Mouse (Mus musculus) heart, embryonic 13.5 days (tissue): ENCODE measurements around the gene Gm3047. TPM values are rescaled to one million over a fixed set of nuclear protein-coding genes. Genes with fewer than 3 reads are reported as not detected.
"Not testable (repeated sequence)": the region's sequence is repeated elsewhere in the genome, so short reads cannot be mapped to it uniquely, and the experiment has no call there.

Source experiments
- ATAC-seq: fragments of 200-750 bp; cut with Nextera tagmentation; 2 replicates; pipeline ENCODE4 v1.8.0; 2017; ENCODE audit warnings: moderate TSS enrichment; ENCODE audit not compliant: insufficient number of reproducible peaks, low FRiP score, low TSS enrichment; ENCODE audit errors: extremely low read depth
- H3K27ac ChIP-seq: fragments of 300-500 bp; sonication (generic); replicated peaks from 2 replicates; pipeline ENCODE4 v1.5.1; 2015; ENCODE audit warnings: moderate library complexity, mild to moderate bottlenecking, inconsistent platforms
- H3K27me3 ChIP-seq: fragments of 300-500 bp; sonication (generic); replicated peaks from 2 replicates; pipeline ENCODE4 v1.6.1; 2015; ENCODE audit warnings: mild to moderate bottlenecking, inconsistent platforms
- H3K36me3 ChIP-seq: fragments of 300-500 bp; sonication (generic); 2 replicates; pipeline ENCODE4 v1.6.1; 2015; ENCODE audit warnings: mild to moderate bottlenecking, inconsistent platforms
- H3K4me1 ChIP-seq: fragments of 300-500 bp; sonication (generic); 2 replicates; pipeline ENCODE4 v1.6.1; 2015; ENCODE audit warnings: inconsistent platforms
- H3K4me2 ChIP-seq: fragments of 300-500 bp; sonication (generic); 2 replicates; pipeline ENCODE4 v1.6.1; 2015; ENCODE audit warnings: inconsistent platforms, mild to moderate bottlenecking, moderate library complexity
- H3K4me3 ChIP-seq: fragments of 300-500 bp; sonication (generic); 2 replicates; pipeline ENCODE4 v1.5.1; 2015; ENCODE audit warnings: moderate library complexity, mild to moderate bottlenecking, inconsistent platforms
- H3K9ac ChIP-seq: fragments of 300-500 bp; sonication (generic); 2 replicates; pipeline ENCODE4 v1.6.1; 2015; ENCODE audit warnings: inconsistent platforms, mild to moderate bottlenecking, moderate library complexity
- H3K9me3 ChIP-seq: fragments of 300-500 bp; sonication (generic); 2 replicates; pipeline ENCODE4 v1.6.1; 2016; ENCODE audit warnings: inconsistent platforms
- WGBS: fragments of 180-500 bp; shearing (Covaris S2); methylation state at CpG from one replicate; pipeline ENCODE4 v1.1.7; 2015; ENCODE audit warnings: mixed read lengths; 5-methylcytosine and 5-hydroxymethylcytosine counted together
- polyA plus RNA-seq: library from polyadenylated mRNA; unstranded; fragments of >200 nt; fragmentation: Nextera tagmentation; extraction: Ambion mirVana; gene quantifications from 2 replicates; pipeline ENCODE4 v1.2.1, GENCODE M21; 2015

Gene Gm3047
- polyA plus RNA-seq, result not detected in 2 replicates

DNA sequence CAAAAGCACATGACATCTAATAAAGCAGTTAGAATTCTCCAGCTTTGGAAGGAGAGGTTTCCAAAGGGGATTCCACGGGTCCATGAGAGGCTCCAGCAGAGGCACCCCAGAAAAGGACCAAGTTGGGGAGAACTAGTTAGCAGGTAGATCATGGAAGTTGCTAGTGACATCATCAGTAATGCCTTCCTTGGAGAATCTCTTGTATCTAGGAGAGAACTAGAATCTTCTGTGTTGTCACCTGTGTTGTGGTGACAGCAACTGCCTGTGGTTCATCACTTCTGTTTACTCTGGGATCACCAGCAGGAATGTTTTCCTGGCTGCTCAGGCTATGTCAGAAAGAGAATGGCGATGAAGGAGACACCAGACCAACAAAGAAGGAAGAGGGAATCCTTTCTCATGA is at the start of gene Gm3047:
TSS of gene Gm3047 (plus strand) at position 301 of the 400 bp plus-strand sequence.
- not testable (repeated sequence) for H3K27ac ChIP-seq, H3K4me2 ChIP-seq, H3K4me3 ChIP-seq, H3K9me3 ChIP-seq, H3K27me3 ChIP-seq, H3K36me3 ChIP-seq, ATAC-seq, H3K9ac ChIP-seq, H3K4me1 ChIP-seq
- no CpG with 5 or more reads among the region's 2 CpGs for WGBS

Other genes with a start within 250 kb of the Gm3047 start
- gene Gm3149, start 238.1 kb upstream of the Gm3047 start, polyA plus RNA-seq, result not detected in 2 replicates
- 0.11 and 0.31 TPM in 2 replicates for gene 2610042L04Rik, start 220.6 kb upstream of the Gm3047 start, polyA plus RNA-seq
- gene Gm3159, start 157.9 kb upstream of the Gm3047 start, polyA plus RNA-seq, result not detected in 2 replicates
- 0.47 and 0.49 TPM in 2 replicates for gene Gm3164, start 140.0 kb upstream of the Gm3047 start, polyA plus RNA-seq
- 0.33 TPM in 1 of 2 replicates, not detected in the other for gene Gm3173, start 124.4 kb upstream of the Gm3047 start, polyA plus RNA-seq
- not detected in 2 replicates for gene Gm3182, start 73.7 kb upstream of the Gm3047 start, polyA plus RNA-seq
- not detected in 2 replicates for gene Gm8159, start 76.9 kb downstream of the Gm3047 start, polyA plus RNA-seq
- gene Gm3239, start 108.8 kb downstream of the Gm3047 start, polyA plus RNA-seq, result 0.42 and 0.57 TPM in 2 replicates
- not detected in 2 replicates for gene Gm7876, start 153.8 kb downstream of the Gm3047 start, polyA plus RNA-seq
- gene Gm3252, start 171.4 kb downstream of the Gm3047 start, polyA plus RNA-seq, result 0.47 and 0.93 TPM in 2 replicates
- gene Gm9602, start 220.9 kb downstream of the Gm3047 start, polyA plus RNA-seq, result not detected in 2 replicates